Mouse (Mus musculus): Measurements from ENCODE around the gene Nxn. TPM values are rescaled to one million over a fixed set of nuclear protein-coding genes. Genes with fewer than 3 reads are reported as not detected.

Nxn gene
- polyA plus RNA-seq, 1 experiment from 2014 or later = 19.9 TPM

DNA sequence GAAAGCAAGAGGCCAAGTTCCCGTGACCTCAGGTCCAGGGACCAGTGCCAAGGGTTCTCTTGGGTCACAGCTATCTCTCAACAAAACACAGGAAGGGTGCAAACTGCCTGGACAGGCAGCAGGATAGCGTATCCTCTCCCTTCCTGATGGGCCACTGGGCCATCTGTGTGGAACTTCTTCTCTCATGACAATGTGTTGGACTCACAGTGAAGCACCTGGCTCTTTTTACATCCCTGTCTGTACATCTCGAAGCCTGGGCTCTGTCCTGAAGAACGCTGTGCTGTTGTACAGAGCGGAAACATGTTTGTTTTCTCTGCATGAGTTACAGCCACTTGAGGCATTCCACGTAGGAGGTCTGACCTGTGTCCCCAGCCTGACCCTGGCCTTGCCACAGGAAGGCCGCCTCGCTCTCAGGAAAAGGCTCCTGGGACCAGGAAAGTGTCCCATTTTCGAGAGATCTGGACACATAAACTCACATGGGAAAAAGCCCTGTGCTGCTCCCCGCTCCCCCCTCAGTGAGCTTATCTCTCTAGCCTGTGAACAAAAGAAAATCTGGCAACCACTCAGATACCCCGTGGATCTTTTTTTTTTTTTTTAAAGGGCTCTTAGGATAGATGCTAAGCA, 18.9 kb downstream of the Nxn start:
- Histone ChIP-seq H3K9me3 (no peaks in the 10 kb centered on the region), H3K27me3 (no peaks in the 10 kb centered on the region), H3K36me3 (no peaks in the 10 kb centered on the region), H3K4me1 (peaks cover 25% of the 10 kb centered on the region), H3K4me3 (no peak overlapping the region), H3K4me2 (replicated peaks) (no peak overlapping the region), H3K27ac (replicated peaks) (no peak overlapping the region), H3K9ac (replicated peaks) (no peak overlapping the region)
- WGBS = 51% methylated on average over 11 of the region's 11 CpGs
- ATAC-seq (replicated peaks) = no peak

DNA sequence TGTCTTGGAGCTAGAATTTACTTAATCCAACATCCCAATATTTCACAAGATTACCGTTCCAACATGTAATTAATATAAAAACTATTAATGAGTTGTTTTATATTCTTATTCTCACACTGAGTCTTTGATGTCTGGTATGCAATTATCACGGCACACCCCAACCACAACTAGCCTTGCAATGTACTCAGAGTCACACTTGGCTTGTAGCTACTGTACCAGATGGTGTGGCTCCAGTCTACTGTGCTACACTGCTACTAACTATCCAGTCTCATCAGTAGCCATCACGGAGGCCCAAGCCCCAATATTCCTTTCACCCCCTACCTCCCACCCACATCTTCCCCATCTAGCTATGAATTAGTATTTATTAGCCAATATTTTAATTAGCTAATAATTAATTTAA, 22.5 kb downstream of the Nxn start:
- WGBS = 56% methylated on average over 3 of the region's 3 CpGs
- Histone ChIP-seq H3K36me3 (no peaks in the 10 kb centered on the region), H3K9ac (replicated peaks) (no peak overlapping the region), H3K9me3 (no peaks in the 10 kb centered on the region), H3K27me3 (no peaks in the 10 kb centered on the region), H3K4me2 (replicated peaks) (no peak overlapping the region), H3K4me1 (peaks cover 14% of the 10 kb centered on the region), H3K27ac (replicated peaks) (no peak overlapping the region), H3K4me3 (no peak overlapping the region)
- no peak for ATAC-seq (replicated peaks)

DNA sequence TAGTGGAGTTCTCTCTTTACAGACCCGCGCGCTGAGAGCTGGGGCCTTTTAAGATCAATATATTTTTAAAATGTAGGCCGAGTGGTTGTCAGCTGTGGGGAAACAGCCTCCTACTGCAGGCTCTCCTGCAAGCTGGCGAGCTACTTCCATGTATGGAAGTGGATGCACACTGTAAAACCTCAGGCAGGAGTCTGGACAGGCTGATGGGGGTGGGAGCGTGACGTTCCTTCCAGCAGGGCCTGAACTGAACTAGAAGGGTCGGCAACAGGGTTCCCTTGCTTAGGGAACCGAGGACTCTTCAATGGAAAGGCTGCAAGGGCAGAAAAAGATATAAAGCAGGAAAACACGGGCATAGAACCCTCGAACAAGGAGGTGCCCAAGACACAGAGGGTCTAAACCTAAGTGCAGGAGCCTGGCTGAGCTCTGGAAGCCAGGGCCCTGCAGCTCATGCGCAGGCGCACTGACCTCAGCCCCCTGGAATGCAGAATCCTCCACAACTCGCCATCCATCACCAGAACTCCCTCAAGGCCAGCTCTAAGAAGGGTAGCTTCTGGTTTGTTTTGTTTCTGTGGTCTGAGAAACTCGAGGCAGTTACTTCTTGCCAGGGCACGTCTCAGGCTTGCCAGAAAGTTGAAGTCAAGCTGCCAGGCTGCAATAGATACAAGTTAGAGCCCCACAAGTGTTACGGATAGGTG, 24.3 kb downstream of the Nxn start:
- Histone ChIP-seq H3K36me3 (no peaks in the 10 kb centered on the region), H3K4me1 (peaks cover 10% of the 10 kb centered on the region), H3K27ac (replicated peaks) (no peak overlapping the region), H3K4me2 (replicated peaks) (no peak overlapping the region), H3K4me3 (no peak overlapping the region), H3K9me3 (no peaks in the 10 kb centered on the region), H3K9ac (replicated peaks) (no peak overlapping the region), H3K27me3 (no peaks in the 10 kb centered on the region)
- 73% methylated on average over 17 of the region's 17 CpGs for WGBS
- ATAC-seq (replicated peaks) = no peak

DNA sequence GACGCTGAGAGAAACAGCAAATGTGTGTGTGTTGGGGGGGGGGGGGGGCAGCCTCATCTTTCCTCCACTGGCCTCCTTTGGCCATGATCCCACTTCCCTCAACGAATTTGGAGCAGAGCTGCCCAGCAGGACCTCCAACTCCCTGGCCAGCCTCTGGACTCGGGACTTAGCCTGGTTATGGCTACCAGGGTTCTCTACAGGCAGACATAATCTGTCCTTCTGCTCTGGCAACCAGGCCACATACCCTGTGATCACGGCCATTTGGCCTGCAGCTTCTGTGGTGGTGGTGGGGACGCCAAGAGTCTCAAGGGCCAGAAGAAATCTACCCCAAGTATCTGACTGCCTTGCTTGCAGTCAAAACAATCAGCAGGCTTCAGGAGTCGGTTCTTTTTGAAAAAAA, 26.4 kb downstream of the Nxn start:
- H3K4me2 ChIP-seq (replicated peaks) = no peak overlapping the region
- H3K4me1 ChIP-seq = peaks cover 10% of the 10 kb centered on the region

DNA sequence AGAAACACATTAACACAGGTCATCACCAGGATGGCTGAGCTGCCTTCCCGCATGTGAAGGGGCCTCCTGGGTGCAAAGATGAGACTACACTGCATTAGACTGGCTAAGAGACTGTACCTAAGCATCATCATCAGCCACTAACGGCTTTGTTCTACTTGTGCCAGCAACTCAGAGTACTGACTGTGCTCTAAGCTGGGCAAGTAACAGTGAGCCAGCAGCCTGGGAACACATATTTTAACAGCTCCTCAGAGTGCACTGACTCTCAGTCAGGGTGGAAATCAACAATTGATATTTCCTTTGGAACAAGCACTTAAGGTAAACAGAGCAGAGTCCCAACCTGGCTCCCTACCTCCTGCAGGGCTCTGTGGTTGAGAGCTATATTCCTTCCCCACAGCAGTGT, 26.8 kb downstream of the Nxn start:
- no peaks in the 10 kb centered on the region for H3K36me3 ChIP-seq
- peaks cover 10% of the 10 kb centered on the region for H3K4me1 ChIP-seq
- H3K4me3 ChIP-seq = no peak overlapping the region
- H3K9ac ChIP-seq (replicated peaks) = no peak overlapping the region
- WGBS = 69% methylated on average over 2 of the region's 2 CpGs
- H3K27ac ChIP-seq (replicated peaks) = no peak overlapping the region
- no peak for ATAC-seq (replicated peaks)
- H3K9me3 ChIP-seq = no peaks in the 10 kb centered on the region
- H3K27me3 ChIP-seq = no peaks in the 10 kb centered on the region
- H3K4me2 ChIP-seq (replicated peaks) = no peak overlapping the region

More for the DNA sequence above, 26.4 kb downstream of the Nxn start:
- no peak overlapping the region for H3K4me3 ChIP-seq
- ATAC-seq (replicated peaks) = no peak
- H3K27me3 ChIP-seq = no peaks in the 10 kb centered on the region
- no peaks in the 10 kb centered on the region for H3K36me3 ChIP-seq
- no peak overlapping the region for H3K9ac ChIP-seq (replicated peaks)
- no peaks in the 10 kb centered on the region for H3K9me3 ChIP-seq
- WGBS = 38% methylated on average over 6 of the region's 6 CpGs
- no peak overlapping the region for H3K27ac ChIP-seq (replicated peaks)

DNA sequence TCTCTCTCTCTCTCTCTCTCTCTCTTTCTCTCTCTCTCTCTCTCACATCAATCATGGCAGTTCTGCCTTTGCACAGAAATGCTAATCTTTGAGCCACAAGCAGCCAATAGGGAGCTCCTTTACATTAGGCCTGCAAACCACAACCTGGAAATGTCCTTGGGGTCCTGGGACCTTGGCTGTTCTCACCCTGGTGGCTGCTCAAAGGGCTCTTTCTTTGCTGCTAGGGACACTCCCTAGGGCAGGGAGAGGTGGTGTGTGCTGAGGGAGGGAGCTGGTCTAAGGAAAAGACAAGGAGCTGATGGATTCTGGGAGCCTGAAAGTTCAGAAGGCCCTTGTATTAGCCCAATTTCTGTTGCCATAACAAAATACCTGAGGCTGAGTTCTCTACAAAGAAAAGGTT, 28.4 kb downstream of the Nxn start:
- H3K9me3 ChIP-seq = no peaks in the 10 kb centered on the region
- no peak for ATAC-seq (replicated peaks)
- H3K27ac ChIP-seq (replicated peaks) = no peak overlapping the region
- H3K9ac ChIP-seq (replicated peaks) = no peak overlapping the region
- H3K36me3 ChIP-seq = no peaks in the 10 kb centered on the region
- peaks cover 10% of the 10 kb centered on the region for H3K4me1 ChIP-seq
- no peak overlapping the region for H3K4me2 ChIP-seq (replicated peaks)
- H3K4me3 ChIP-seq = no peak overlapping the region
- no peaks in the 10 kb centered on the region for H3K27me3 ChIP-seq

DNA sequence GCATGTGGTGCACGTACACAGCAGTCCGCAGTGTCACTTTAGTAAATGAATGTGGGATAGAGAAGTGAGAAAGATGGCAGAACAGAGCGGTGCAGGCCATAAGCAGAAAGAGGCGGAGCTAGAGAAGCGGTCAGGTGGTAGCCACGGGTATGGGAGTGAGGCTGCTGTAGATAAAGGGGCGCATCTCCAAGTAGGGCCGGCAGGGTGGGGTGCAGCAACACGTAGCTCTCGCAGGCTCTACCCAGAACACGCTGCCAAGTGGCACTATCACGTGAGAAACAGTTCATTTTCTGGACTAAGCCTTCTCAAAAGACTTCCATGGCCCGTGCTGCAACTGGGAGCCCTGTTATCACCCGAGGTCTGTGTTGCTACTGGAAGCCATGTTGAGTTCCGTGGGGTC, 32.2 kb downstream of the Nxn start:
- no peak overlapping the region for H3K4me3 ChIP-seq
- no peak overlapping the region for H3K4me2 ChIP-seq (replicated peaks)
- H3K36me3 ChIP-seq = no peaks in the 10 kb centered on the region
- no peak overlapping the region for H3K9ac ChIP-seq (replicated peaks)
- no peak for ATAC-seq (replicated peaks)
- H3K4me1 ChIP-seq = peaks cover 10% of the 10 kb centered on the region
- H3K27ac ChIP-seq (replicated peaks) = no peak overlapping the region
- H3K27me3 ChIP-seq = no peaks in the 10 kb centered on the region
- H3K9me3 ChIP-seq = no peaks in the 10 kb centered on the region
- WGBS = 81% methylated on average over 15 of the region's 15 CpGs

DNA sequence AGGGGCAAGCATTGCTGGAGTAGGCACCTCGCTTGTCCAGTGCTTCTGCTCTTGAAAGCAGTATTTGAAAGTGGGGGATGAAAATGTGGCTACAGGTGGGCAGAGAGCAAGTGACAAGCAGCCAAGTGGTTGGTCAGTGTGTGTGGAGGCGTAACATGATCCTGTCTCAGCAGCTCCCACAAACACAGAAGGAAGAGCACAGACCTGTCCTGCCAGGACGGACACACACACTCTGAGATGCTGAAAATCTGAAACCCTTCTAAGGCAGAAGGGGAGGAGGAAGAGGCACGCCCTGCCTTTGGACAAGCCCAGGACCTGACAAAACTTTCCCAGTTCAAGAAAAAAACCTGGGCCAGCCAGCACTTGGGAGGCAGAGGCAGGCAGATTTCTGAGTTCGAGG, 34.9 kb downstream of the Nxn start:
- ATAC-seq (replicated peaks) = no peak
- peaks cover 18% of the 10 kb centered on the region for H3K4me1 ChIP-seq
- no peak overlapping the region for H3K4me2 ChIP-seq (replicated peaks)
- H3K27ac ChIP-seq (replicated peaks) = no peak overlapping the region
- no peaks in the 10 kb centered on the region for H3K9me3 ChIP-seq
- 75% methylated on average over 5 of the region's 5 CpGs for WGBS
- no peaks in the 10 kb centered on the region for H3K27me3 ChIP-seq
- no peak overlapping the region for H3K4me3 ChIP-seq
- no peak overlapping the region for H3K9ac ChIP-seq (replicated peaks)
- no peaks in the 10 kb centered on the region for H3K36me3 ChIP-seq

DNA sequence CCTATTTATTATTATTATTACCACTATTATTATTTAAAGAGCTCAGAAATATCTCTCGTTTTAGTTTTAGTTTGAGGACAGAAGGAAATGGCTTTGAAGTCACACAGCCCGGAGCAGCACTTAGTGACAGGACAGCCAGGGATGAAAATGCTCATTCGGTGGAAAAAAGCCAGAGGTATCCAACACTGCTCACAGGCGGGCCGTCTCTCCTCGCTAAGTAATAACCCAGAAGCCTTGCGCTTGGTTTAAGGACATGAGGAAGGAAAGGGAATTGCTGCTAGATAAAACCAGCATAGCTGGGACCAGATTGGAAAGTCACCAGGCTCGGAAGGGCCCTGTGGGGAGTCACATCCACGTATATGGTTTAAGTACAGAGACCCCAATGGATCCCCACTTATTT, 35.3 kb downstream of the Nxn start:
- H3K27ac ChIP-seq (replicated peaks) = no peak overlapping the region
- no peak overlapping the region for H3K9ac ChIP-seq (replicated peaks)
- H3K4me3 ChIP-seq = no peak overlapping the region
- 29% methylated on average over 9 of the region's 9 CpGs for WGBS
- no peaks in the 10 kb centered on the region for H3K9me3 ChIP-seq
- ATAC-seq (replicated peaks) = no peak
- H3K4me1 ChIP-seq = peaks cover 22% of the 10 kb centered on the region
- no peaks in the 10 kb centered on the region for H3K27me3 ChIP-seq
- no peaks in the 10 kb centered on the region for H3K36me3 ChIP-seq
- no peak overlapping the region for H3K4me2 ChIP-seq (replicated peaks)

DNA sequence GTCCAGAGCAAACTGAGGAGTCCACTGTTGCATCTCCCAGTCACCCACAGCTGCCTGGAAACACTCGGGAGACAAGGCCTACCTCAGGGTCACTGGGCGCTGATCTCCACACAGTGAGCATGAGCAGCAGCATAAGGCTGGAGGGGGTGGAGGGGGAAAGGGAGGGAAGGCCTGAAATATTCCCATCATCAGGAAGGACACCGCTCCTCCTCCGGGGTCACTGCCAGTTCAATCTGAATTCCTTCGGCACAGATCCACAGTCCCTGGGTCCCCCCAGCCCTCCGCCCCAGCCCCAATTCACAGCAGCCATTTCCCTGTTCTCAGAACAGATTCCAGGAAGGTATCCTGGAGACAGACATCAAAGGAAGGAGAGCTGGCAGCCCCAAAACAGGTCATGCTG, 35.8 kb downstream of the Nxn start:
- H3K4me3 ChIP-seq = no peak overlapping the region
- H3K36me3 ChIP-seq = no peaks in the 10 kb centered on the region
- H3K4me2 ChIP-seq (replicated peaks) = no peak overlapping the region
- no peak overlapping the region for H3K9ac ChIP-seq (replicated peaks)
- WGBS = 25% methylated on average over 6 of the region's 6 CpGs
- no peak for ATAC-seq (replicated peaks)
- no peak overlapping the region for H3K27ac ChIP-seq (replicated peaks)
- peaks cover 27% of the 10 kb centered on the region for H3K4me1 ChIP-seq
- no peaks in the 10 kb centered on the region for H3K9me3 ChIP-seq
- H3K27me3 ChIP-seq = no peaks in the 10 kb centered on the region

DNA sequence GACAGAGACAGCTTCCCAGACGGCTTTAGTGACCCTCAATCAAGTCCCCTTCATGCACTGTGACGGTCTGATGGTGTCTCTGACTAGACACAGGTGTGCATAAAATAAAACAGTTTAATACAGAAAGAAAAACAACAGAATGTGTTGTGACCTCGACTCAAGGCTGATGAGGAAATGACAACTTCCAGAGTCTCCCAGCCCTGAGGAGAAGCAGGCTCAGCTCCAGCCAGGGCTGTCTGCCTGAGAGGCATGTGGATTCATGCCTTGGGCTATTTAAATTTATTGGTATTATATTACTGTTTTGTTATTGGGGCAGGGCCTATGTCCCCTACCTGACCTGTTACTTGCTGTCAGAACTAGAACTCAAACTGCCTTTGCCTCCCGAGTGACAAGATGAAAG, 37.5 kb downstream of the Nxn start:
- Histone ChIP-seq H3K27ac (replicated peaks) (no peak overlapping the region), H3K36me3 (no peaks in the 10 kb centered on the region), H3K9me3 (no peaks in the 10 kb centered on the region), H3K4me1 (peaks cover 36% of the 10 kb centered on the region), H3K27me3 (no peaks in the 10 kb centered on the region), H3K9ac (replicated peaks) (no peak overlapping the region), H3K4me2 (replicated peaks) (no peak overlapping the region), H3K4me3 (no peak overlapping the region)
- no peak for ATAC-seq (replicated peaks)
- 75% methylated on average over 4 of the region's 4 CpGs for WGBS

DNA sequence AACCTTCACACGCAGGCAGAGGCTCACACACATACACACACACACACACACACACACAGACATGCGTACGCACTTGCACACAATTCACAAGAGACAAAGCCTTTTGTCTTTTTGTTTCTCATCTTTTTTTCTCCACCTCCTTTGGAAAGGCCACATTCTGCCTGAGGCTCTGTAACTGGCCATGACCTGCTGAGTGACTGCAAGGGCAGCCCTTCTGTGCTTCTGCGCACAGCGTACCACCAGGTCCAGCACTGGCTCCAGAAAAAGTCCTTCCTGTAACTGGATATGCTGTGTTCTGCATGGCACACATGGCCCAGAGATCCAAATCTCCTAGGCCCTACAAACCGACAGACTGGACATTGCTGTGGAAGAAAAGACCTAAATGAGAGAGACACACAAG, 38.7 kb downstream of the Nxn start:
- 61% methylated on average over 6 of the region's 6 CpGs for WGBS
- Histone ChIP-seq H3K4me1 (peaks cover 36% of the 10 kb centered on the region), H3K36me3 (no peaks in the 10 kb centered on the region), H3K9ac (replicated peaks) (no peak overlapping the region), H3K27me3 (no peaks in the 10 kb centered on the region), H3K4me3 (no peak overlapping the region), H3K4me2 (replicated peaks) (no peak overlapping the region), H3K27ac (replicated peaks) (no peak overlapping the region), H3K9me3 (no peaks in the 10 kb centered on the region)
- no peak for ATAC-seq (replicated peaks)

Data from forebrain, embryonic 15.5 days (tissue).